Mouse (Mus musculus): ENCODE results near the gene Myadml2. TPM values are rescaled to one million over a fixed set of nuclear protein-coding genes. Genes with fewer than 3 reads are reported as not detected.

Myadml2 gene
- total and polyA plus RNA-seq, 3 experiments, result 0.68 TPM; not detected in 2

DNA sequence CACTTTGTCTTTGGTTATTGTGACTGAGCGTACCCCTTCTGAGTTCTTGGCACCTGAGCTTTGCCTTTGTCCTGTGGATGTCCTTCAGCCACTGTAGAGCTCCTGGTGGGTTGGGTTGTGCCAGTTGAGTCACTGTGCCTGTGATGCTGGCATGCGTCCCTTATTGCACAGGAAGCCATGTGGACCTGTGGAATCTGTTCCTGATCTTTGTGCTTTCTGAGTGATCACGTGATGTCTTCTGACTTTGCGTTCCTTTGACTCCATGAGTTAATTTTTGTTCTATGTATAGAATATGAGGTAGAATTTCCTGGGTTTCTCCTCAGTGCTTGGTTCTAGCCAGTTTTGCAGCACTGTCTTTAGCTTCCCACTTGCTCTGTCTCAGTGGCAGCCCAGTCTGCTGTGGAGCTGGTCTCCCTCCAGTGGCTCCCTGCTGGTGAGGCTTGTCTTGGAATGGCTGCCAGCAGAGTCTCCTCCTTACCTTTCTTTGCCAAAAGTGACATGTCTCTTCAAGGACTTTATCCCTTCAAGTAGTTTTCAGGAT, 44.6 kb upstream of the Myadml2 start:
- H3K9ac ChIP-seq (ENCODE audit: insufficient read depth, low read depth), result no peak overlapping the region
- TF ChIP-seq CHD2 (IDR thresholded peaks at IDR 0.05; ENCODE audit: low read length) (no peak), USF2 (conservative IDR thresholded peaks at IDR 0.05; ENCODE audit: low read depth, low read length) (no peak), MXI1 (IDR thresholded peaks at IDR 0.05; ENCODE audit: low read depth, low read length) (no peak), CHD1 (IDR thresholded peaks at IDR 0.05; ENCODE audit: low read depth, low read length) (no peak), SIN3A (IDR thresholded peaks at IDR 0.05; ENCODE audit: low read length) (no peak), POLR2AphosphoS2 (IDR thresholded peaks at IDR 0.05; ENCODE audit: low read depth, low read length) (no peak), POLR2A (IDR thresholded peaks at IDR 0.05; ENCODE audit: low read depth, low read length) (no peak), KAT2A (IDR thresholded peaks at IDR 0.05; ENCODE audit: insufficient replicate concordance, low read length) (no peak), MEF2A (IDR thresholded peaks at IDR 0.05; ENCODE audit: borderline replicate concordance, low read depth, low read length) (no peak), TBP (conservative IDR thresholded peaks at IDR 0.05; ENCODE audit: low read depth, low read length) (no peak), MAFK (IDR thresholded peaks at IDR 0.05; ENCODE audit: insufficient replicate concordance, low read length) (no peak), GABPA (IDR thresholded peaks at IDR 0.05; ENCODE audit: insufficient replicate concordance, low read depth, low read length) (no peak), UBTF (IDR thresholded peaks at IDR 0.05; ENCODE audit: low read depth, low read length) (no peak), CTCF (conservative IDR thresholded peaks at IDR 0.05 in 1 of 2, IDR thresholded peaks at IDR 0.05 in 1 of 2; ENCODE audit: low read depth in 2 of 2, low read length in 2 of 2) (no peak), BHLHE40 (IDR thresholded peaks at IDR 0.05; ENCODE audit: low read depth, low read length) (no peak), JUN (IDR thresholded peaks at IDR 0.05; ENCODE audit: insufficient read depth, low read depth, low read length) (no peak)
- no peaks in the 10 kb centered on the region for H3K27me3 ChIP-seq (replicated peaks)
- dilution Hi-C loops (cut with MboI; ENCODE audit: extremely low pct_ligation_motif_present, extremely low pct_unique_long_range_greater_than_20kb, low sequenced_read_pairs) (no loop called here), in situ Hi-C loops (cut with MboI; ENCODE audit: low pct_ligation_motif_present, low pct_unique_long_range_greater_than_20kb, low sequenced_read_pairs) (no loop called here)
- no peak overlapping the region for H3K4me2 ChIP-seq (ENCODE audit: insufficient read depth, low read depth, poor library complexity, severe bottlenecking)
- no peak overlapping the region for H3K4me3 ChIP-seq (replicated peaks in 1 of 3; ENCODE audit: low read depth in 2 of 3, low read length in 2 of 3, poor library complexity in 1 of 3)
- no peaks in the 10 kb centered on the region for H3K4me1 ChIP-seq (ENCODE audit: control insufficient read depth in 1 of 2, insufficient read depth in 2 of 2)
- peaks cover 8% of the 10 kb centered on the region for H3K9me3 ChIP-seq (replicated peaks; ENCODE audit: low read length)
- no peaks in the 10 kb centered on the region for H3K79me2 ChIP-seq (replicated peaks; ENCODE audit: control insufficient read depth, extremely low read depth, insufficient read depth, poor library complexity, severe bottlenecking)
- no peak overlapping the region for H3K27ac ChIP-seq (ENCODE audit: insufficient read depth, low read depth)
- H3K36me3 ChIP-seq (replicated peaks in 1 of 2; ENCODE audit: control insufficient read depth in 1 of 2, insufficient read depth in 1 of 2, low read length in 1 of 2), result peaks cover 55 to 92% of the 10 kb centered on the region in 2 experiments
- DNase-seq (ENCODE audit: extremely low read depth), result no peak

DNA sequence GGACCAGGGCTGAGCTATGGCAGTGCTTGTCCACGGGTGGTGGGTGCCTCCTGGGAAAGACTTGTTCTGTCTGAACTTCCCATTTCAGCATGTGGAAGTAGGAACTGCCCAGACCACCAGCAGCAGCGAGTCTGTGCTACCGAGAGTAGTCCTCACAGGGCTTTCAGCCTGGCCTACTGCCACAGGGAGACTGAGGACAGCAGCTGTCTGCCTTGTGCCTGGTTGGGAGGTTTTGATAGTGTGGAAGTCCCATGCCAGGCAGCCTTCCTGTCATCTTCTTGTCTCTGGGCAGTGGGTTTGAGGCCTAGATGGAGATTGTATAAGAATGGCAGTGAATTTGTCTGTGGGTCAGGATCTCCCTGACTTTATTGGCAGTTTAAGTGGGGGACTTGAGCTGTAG, 41.4 kb upstream of the Myadml2 start:
- no peaks in the 10 kb centered on the region for H3K79me2 ChIP-seq (replicated peaks; ENCODE audit: control insufficient read depth, extremely low read depth, insufficient read depth, poor library complexity, severe bottlenecking)
- TF ChIP-seq CTCF (conservative IDR thresholded peaks at IDR 0.05 in 1 of 2, IDR thresholded peaks at IDR 0.05 in 1 of 2; ENCODE audit: low read depth in 2 of 2, low read length in 2 of 2) (no peak), MAZ (IDR thresholded peaks at IDR 0.05; ENCODE audit: low read depth, low read length) (no peak), UBTF (IDR thresholded peaks at IDR 0.05; ENCODE audit: low read depth, low read length) (no peak), ELF1 (IDR thresholded peaks at IDR 0.05; ENCODE audit: low read depth, low read length) (no peak), ZKSCAN1 (IDR thresholded peaks at IDR 0.05; ENCODE audit: borderline replicate concordance, low read depth, low read length) (no peak), E2F4 (IDR thresholded peaks at IDR 0.05; ENCODE audit: insufficient replicate concordance, low read depth, low read length) (no peak), POLR2AphosphoS2 (IDR thresholded peaks at IDR 0.05; ENCODE audit: low read depth, low read length) (no peak), HCFC1 (IDR thresholded peaks at IDR 0.05; ENCODE audit: low read depth, low read length) (no peak), MAFK (IDR thresholded peaks at IDR 0.05; ENCODE audit: insufficient replicate concordance, low read length) (no peak), JUND (conservative IDR thresholded peaks at IDR 0.05; ENCODE audit: low read depth, low read length) (no peak), SIN3A (IDR thresholded peaks at IDR 0.05; ENCODE audit: low read length) (no peak), EP300 (IDR thresholded peaks at IDR 0.05; ENCODE audit: low read length) (no peak), USF2 (conservative IDR thresholded peaks at IDR 0.05; ENCODE audit: low read depth, low read length) (no peak), BHLHE40 (IDR thresholded peaks at IDR 0.05; ENCODE audit: low read depth, low read length) (no peak), SMC3 (IDR thresholded peaks at IDR 0.05; ENCODE audit: low read depth, low read length) (no peak), RAD21 (IDR thresholded peaks at IDR 0.05; ENCODE audit: low read depth, low read length) (no peak), ZC3H11A (IDR thresholded peaks at IDR 0.05; ENCODE audit: low read depth, low read length) (no peak), CHD1 (IDR thresholded peaks at IDR 0.05; ENCODE audit: low read depth, low read length) (no peak), ZNF384 (IDR thresholded peaks at IDR 0.05; ENCODE audit: low read depth, low read length) (no peak), TBP (conservative IDR thresholded peaks at IDR 0.05; ENCODE audit: low read depth, low read length) (no peak)
- H3K9me3 ChIP-seq (replicated peaks; ENCODE audit: low read length), result no peaks in the 10 kb centered on the region
- in situ Hi-C loops (cut with MboI; ENCODE audit: low pct_ligation_motif_present, low pct_unique_long_range_greater_than_20kb, low sequenced_read_pairs), result loop anchor here (10.0 kb wide), 1 partner anchor 65 kb away; the partner anchor contains the start of gene Sirt7
- no peak overlapping the region for H3K27ac ChIP-seq (ENCODE audit: insufficient read depth, low read depth)
- no peaks in the 10 kb centered on the region for H3K27me3 ChIP-seq (replicated peaks)
- H3K9ac ChIP-seq (ENCODE audit: insufficient read depth, low read depth), result no peak overlapping the region
- H3K4me2 ChIP-seq (ENCODE audit: insufficient read depth, low read depth, poor library complexity, severe bottlenecking), result no peak overlapping the region
- peaks cover 49 to 92% of the 10 kb centered on the region in 2 experiments for H3K36me3 ChIP-seq (replicated peaks in 1 of 2; ENCODE audit: control insufficient read depth in 1 of 2, insufficient read depth in 1 of 2, low read length in 1 of 2)
- H3K4me1 ChIP-seq (ENCODE audit: control insufficient read depth in 1 of 2, insufficient read depth in 2 of 2), result no peaks in the 10 kb centered on the region
- dilution Hi-C loops (cut with MboI; ENCODE audit: extremely low pct_ligation_motif_present, extremely low pct_unique_long_range_greater_than_20kb, low sequenced_read_pairs), result no loop called here
- no peak overlapping the region for H3K4me3 ChIP-seq (replicated peaks in 1 of 3; ENCODE audit: low read depth in 2 of 3, low read length in 2 of 3, poor library complexity in 1 of 3)
- DNase-seq (ENCODE audit: extremely low read depth), result no peak
